Mouse (Mus musculus): ENCODE measurements around the gene Pmis2.

Pmis2 gene

DNA sequence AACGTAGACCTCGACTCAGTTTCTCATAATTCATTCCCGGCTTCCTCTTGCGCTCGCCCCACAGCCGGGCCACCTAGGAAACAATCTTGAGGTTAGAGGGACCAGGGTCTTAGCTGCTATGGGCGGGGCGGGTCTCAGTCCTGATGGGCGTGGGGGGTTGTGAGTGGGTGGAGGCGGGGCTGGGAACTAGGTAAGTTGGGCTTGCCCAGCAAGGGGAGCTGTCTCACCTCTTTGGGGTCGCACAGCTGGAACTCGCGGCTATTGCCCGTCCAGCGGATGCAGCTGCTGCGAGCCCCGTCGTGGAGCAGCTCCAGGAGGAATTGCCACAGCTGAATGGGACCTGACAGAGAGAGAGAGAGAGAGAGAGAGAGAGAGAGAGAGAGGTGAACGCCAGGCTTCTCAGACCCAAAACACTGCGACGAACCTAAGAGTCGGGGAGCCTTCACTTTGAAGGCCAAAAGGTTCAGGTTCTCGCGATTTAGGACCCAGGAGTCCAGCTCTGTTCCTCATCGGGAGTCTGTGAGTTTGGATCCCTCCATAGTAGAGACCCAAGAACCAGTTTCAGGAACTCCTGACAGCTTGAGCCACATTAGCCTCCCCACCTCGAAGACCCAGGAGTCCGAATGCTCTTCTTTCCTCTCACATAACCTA is 37.5 kb downstream of the Pmis2 start:
- no peak for DNase-seq (ENCODE audit: extremely low spot score)

DNA sequence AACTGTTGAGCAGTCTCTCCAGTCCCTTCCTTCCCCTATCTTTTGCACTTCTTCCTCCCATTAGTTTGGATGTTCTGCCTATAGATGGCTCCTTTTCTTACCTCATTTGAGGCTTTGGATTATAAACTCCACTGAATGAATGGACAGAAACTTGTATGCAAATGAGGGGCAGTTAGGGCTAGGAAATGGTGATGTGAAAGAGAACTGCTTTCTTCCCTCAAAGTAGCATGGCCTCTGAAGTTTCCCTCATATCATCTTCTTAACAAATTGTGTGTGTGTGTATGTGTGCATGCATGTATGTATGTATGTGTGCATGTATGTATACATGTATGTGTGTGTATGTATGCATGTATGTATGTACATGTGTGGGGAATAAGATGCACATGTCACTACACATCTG is 42.4 kb downstream of the Pmis2 start:
- DNase-seq (ENCODE audit: extremely low spot score): no peak

DNA sequence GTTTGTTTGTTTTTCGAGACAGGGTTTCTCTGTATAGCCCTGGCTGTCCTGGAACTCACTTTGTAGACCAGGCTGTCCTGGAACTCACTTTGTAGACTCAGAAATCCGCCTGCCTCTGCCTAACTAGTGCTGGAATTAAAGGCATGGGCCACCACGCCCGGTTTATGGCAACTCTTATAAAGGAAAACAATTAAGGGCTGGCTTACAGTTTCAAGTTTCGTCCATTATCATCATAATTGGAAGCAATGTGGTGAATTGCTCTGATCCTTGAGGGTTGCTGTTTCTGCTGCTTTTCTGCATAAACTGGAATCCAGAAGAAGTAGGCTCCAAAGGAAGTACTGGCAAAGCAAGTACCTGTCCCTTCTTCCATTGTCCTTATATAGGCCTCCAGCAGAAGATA is 44.8 kb downstream of the Pmis2 start:
- no peak for DNase-seq (ENCODE audit: extremely low spot score)

DNA sequence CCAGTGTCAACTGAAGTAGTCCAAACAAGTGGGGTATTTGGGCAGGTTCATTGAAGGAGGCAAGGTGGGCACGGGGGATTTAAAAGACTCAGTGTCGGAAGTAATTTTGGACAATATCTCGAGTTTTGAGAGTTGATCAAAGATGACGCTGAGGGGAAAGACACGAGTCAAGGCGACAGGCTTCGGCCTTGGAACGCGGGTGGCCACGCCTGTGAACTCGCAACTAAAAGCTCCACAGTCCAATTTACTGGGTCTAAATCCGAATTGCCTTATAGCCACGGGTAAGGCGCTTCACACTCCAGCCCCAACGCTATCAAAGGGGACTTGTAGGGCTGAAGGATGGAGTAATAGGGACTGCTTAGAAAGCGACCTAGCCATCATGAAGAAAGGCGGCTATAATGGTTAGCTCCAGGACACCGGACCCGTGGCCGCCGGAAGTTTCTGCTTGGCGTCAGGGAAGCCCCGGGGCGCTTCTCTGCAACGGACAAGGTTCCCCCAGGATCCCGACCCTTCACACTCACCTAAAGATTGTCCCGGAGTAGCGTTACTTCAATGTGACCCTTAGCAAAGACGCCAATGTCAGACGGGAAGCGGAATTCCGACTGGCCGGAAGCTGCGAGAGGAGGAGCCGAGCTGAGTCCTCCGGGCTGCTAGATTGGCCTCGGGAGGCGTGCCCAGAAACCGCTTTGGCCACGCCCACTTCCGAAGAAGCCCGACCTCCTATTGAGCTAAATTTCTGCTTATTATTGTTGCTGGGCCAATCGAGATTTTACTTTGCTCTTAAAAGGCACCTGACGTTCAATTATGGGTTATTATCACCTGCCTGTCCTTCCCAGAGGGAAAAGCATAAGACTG is 45.6 kb downstream of the Pmis2 start, which contains the start of gene Cox6b1:
Gene Cox6b1, minus strand, starts transcription at position 622 of the 855 bp plus-strand sequence.
- peak; percentile 88 for DNase-seq (ENCODE audit: extremely low spot score)

All from embryo, embryonic 9.5 days (tissue).